Mouse (Mus musculus): ENCODE results near the gene Nipsnap1. TPM values are rescaled to one million over a fixed set of nuclear protein-coding genes. Genes with fewer than 3 reads are reported as not detected.

The Nipsnap1 gene
- 13.4 and 22.3 TPM in 2 replicates for total RNA-seq (2014; fragmentation: Nextera tagmentation)
- 17.5 and 20.0 TPM in 2 replicates for total RNA-seq (2017)

DNA sequence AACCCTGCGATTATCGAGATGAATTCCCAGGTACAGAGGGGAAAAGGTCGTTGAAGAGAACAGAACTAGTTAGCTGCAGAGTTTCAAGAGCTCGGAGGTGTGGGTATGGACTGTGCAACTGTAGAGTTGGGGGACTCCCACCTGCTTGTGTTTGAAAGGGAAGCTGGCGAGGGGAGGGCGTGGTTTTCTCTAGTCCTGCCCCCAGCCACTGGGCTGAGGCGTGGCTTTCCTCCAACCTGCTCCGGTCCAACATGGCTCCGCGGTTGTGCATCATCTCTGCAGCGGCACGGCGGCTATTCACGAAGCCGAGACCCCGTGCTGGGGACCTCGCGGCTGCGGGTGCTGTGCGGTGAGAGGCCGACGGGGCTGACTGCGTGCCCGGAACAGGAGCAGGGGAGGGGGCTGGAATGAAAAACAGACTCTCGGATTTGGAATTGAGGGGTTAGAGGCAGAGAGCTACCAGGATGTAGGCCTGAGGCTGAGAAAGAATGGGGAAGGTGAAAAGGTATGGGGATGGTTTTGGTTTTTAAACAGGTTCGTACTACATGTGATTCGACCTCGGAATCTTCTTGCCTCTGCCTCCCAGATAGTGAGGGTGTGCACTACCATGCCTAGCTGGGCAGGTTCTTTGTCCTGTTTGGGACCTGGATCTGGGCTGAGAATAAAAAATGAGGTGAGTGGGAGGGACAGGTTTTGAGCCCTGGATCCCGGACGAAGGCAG is at the start of gene Nipsnap1:
Nipsnap1 (plus strand) TSS at position 197 of the 721 bp plus-strand sequence.
- ATAC-seq (replicated peaks; ENCODE audit: poor library complexity, severe bottlenecking): peak; percentile 100

GRCm38 (mm10) chr11:4826152-4826778 is 47.5 kb upstream of the Nipsnap1 start:
- no peak for ATAC-seq (replicated peaks; ENCODE audit: poor library complexity, severe bottlenecking)

DNA sequence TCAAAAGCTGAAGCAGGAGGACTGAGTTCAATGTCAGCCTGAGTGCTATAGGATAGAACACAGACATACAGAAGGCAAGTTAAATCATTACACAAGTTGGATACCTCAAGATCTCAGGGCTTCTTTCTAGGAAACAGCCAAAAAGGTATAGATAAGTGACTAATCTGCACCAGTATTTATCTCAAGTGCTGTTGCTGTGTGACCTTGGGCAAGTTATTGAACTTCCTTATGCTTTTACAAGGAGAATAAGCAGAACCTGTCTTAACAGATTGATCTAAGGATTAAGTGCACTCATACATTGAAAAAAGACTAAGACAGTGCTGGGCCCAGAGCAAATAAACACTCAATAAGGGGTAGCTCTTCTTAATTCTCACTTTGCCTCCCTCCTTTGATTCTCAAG is 46.4 kb upstream of the Nipsnap1 start:
- no peak for ATAC-seq (replicated peaks; ENCODE audit: poor library complexity, severe bottlenecking)

GRCm38 (mm10) chr11:4827916-4828315 is 45.8 kb upstream of the Nipsnap1 start:
- ATAC-seq (replicated peaks; ENCODE audit: poor library complexity, severe bottlenecking): no peak

DNA sequence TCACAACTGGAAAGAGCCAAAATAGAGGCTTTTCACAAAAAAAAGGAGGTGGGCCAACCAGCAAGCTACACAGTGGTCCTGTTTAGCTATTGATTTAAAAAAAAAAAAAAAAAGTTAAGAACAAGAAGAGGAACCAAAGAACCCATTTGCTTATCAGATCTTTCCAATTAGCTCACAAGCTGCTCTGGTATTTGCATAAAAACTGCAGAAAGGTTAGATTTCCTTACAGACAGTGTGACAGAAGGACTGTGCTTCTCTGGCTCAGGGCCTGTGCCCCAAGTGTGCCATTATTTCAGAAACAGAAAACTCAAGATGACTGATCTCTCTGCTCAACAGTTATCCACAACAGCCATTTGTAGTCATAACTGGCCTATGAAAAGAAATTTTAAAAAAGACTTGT is 42.7 kb upstream of the Nipsnap1 start:
- no peak for ATAC-seq (replicated peaks; ENCODE audit: poor library complexity, severe bottlenecking)

DNA sequence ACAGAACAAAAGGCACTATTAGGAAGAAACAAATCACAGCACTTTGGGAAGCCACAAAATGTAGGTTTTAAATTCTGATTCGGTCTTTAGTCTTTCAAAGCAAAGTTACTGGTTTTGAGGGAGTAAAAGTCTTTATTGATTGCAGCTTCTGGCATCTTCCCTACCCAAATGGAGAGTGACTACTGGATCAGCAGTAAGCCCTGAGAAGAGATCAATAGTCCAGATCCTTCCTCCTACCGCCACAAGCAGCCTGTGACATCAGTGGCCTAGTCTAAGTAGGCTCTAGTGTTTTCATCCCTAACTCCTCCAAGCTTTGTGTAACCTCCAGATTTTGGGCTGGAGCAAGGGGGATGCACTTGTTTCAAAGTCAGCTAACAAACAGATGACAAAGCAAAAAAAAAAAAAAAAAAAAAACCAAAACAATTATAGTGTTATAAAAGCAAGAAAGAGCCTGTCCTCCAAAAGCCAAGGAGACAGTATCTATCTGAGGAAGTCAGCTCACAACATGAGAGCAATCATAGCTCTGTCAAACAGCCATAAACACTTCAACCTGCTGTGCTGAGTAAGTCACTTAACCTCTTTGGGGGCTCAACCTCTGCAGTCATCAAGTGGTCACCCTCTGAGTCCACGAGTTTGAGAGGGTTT is 40.3 kb upstream of the Nipsnap1 start:
- no peak for ATAC-seq (replicated peaks; ENCODE audit: poor library complexity, severe bottlenecking)

GRCm38 (mm10) chr11:4835436-4835835 is 38.3 kb upstream of the Nipsnap1 start:
- no peak for ATAC-seq (replicated peaks; ENCODE audit: poor library complexity, severe bottlenecking)

DNA sequence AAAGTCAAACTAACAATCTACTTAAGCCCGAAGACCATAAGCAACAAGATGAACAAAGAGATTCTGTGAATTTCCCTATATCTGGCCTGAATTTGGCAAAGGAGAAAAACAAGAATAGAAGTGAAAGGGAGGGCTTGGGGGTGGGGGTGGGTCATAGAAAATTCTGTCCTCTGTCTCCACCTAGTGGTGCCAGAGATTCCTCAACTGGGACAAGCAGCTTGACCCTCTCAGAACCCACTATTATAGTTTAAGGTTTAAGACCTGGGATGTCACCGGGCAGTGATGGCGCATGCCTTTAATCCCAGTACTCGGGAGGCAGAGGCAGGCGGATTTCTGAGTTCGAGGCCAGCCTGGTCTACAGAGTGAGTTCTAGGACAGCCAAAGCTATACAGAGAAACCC is 37.0 kb upstream of the Nipsnap1 start:
- peak; percentile 79 for ATAC-seq (replicated peaks; ENCODE audit: poor library complexity, severe bottlenecking)

GRCm38 (mm10) chr11:4837342-4837741 is 36.4 kb upstream of the Nipsnap1 start:
- no peak for ATAC-seq (replicated peaks; ENCODE audit: poor library complexity, severe bottlenecking)

DNA sequence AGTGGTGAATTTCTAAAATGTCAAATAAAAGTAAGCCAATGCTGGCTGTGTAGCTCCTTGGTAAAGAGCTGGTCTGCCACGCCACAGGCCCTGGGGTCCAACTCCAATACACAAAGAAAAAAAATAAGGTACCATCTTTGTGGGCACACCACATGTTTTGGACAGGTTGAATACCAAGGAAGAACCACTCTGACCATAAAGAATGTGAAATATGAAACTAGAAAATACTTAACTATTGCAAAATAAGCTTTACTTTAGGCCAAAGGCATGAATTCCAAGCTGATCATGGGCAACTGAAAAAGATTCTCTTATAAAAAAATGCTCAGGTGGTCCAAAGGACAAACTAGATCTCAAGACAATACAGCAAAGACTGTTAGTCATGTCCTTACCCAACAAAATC is 35.5 kb upstream of the Nipsnap1 start:
- ATAC-seq (replicated peaks; ENCODE audit: poor library complexity, severe bottlenecking): no peak

- ATAC-seq (replicated peaks; ENCODE audit: poor library complexity, severe bottlenecking): peak; percentile 46
Observed at GRCm38 (mm10) chr11:4840942-4841526, 32.7 kb upstream of the Nipsnap1 start.

GRCm38 (mm10) chr11:4848483-4849248 is 25.1 kb upstream of the Nipsnap1 start:
- ATAC-seq (replicated peaks; ENCODE audit: poor library complexity, severe bottlenecking): peak; percentile 43

DNA sequence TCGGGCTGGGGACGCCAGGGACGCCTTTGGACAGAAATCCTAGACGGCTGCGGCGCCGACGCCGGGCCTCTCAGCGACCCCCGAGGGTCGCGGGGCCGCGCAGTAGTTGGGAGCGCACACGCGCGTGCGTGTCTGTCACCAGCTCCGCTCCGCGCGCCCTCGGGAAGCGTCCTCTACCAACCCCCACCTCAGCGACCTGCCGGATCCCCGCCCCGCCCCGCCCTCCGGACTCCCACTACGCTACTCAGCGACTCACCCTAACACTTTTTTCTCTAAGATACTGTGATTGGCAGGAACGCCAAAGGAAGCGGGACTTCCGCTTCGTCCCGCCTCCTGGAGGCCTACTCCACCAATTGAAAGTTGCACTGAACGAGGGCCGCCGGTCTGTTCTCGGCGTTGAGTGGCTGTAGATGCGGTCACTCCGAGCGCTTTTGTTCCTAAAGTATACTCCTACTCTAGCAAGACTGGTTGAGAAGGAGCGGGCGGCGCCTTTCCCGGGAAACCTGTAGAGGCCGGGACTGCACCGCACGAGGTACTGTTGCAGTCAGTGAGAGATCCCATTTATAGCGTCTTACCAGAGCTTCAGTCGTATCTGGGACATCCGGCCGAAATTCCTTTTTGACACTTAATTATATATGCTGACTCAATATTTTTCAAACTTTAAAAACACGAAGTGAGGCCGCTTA is 24.4 kb upstream of the Nipsnap1 start, which contains the start of gene Nf2:
Nf2 (minus strand) TSS at position 279 of the 686 bp plus-strand sequence.
- peak; percentile 97 for ATAC-seq (replicated peaks; ENCODE audit: poor library complexity, severe bottlenecking)

GRCm38 (mm10) chr11:4850404-4850803 is 23.3 kb upstream of the Nipsnap1 start:
- ATAC-seq (replicated peaks; ENCODE audit: poor library complexity, severe bottlenecking): no peak

- no peak for ATAC-seq (replicated peaks; ENCODE audit: poor library complexity, severe bottlenecking)
Observed at GRCm38 (mm10) chr11:4853021-4853420, 20.7 kb upstream of the Nipsnap1 start.

DNA sequence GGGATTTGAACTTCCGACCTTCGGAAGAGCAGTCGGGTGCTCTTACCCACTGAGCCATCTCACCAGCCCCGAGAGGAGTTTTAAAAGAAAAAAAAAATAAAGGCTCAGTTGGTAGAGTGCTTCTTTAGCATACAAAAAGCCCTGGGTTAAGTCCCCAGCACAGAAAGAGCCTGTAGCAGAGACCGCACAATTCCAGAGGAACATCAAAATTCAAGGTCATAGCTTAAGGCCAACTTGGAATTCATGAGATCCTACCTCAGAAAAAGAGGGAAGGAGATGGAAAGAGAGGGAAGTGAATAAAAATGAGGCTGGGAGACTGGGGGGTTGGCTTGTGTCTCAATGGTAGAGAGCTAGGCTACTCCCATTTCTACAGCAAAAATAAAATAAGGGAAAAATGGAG is 19.6 kb upstream of the Nipsnap1 start:
- ATAC-seq (replicated peaks; ENCODE audit: poor library complexity, severe bottlenecking): no peak

DNA sequence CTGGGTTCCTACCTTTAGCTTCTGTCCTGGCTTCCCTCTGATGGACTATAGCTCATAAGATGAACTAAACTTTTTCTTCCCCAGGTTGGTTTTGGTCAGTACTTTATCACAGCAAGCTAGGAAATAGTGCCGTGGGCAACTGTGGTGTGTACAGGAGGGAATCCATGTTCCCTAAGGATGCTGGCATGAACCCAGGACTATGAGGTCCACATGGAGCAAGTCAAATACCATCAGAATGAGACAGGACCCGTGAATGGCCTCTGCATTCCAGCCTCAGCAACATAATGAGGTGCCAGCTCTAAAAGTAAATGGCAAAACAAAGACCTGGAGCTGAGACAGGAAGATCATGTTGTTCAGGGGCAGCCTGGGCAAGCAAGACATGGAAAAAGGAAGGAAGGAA is 15.3 kb upstream of the Nipsnap1 start:
- ATAC-seq (replicated peaks; ENCODE audit: poor library complexity, severe bottlenecking): no peak

DNA sequence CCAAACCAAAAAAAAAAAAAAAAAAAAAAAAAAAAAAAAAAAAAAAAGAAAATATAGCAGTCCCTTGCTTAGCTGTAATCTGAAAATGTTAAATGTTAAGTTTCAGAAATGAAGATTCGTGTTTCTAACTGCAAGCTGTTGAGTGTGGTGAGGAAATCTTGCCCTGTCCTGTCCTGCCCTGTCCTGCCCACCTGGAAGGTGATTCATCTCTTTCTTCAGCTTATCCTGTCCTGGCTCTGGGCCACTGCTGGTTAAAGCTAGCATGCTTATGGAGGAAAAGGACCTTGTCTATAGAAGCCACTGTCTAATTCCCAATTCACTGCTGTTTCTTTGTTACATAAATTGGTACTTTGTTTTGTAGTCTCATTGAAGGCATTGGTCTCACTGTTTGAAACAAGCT is 12.8 kb upstream of the Nipsnap1 start:
- no peak for ATAC-seq (replicated peaks; ENCODE audit: poor library complexity, severe bottlenecking)

- ATAC-seq (replicated peaks; ENCODE audit: poor library complexity, severe bottlenecking): no peak
Observed at GRCm38 (mm10) chr11:4861816-4862604, 11.7 kb upstream of the Nipsnap1 start.
